Mouse (Mus musculus): ENCODE measurements around the gene Ddx6. TPM values are rescaled to one million over a fixed set of nuclear protein-coding genes. Genes with fewer than 3 reads are reported as not detected.
"Not testable (repeated sequence)": the region's sequence is repeated elsewhere in the genome, so short reads cannot be mapped to it uniquely, and the experiment has no call there.

The Ddx6 gene
- polyA plus RNA-seq, 1 experiment from 2014 or later, result 25.8 TPM

DNA sequence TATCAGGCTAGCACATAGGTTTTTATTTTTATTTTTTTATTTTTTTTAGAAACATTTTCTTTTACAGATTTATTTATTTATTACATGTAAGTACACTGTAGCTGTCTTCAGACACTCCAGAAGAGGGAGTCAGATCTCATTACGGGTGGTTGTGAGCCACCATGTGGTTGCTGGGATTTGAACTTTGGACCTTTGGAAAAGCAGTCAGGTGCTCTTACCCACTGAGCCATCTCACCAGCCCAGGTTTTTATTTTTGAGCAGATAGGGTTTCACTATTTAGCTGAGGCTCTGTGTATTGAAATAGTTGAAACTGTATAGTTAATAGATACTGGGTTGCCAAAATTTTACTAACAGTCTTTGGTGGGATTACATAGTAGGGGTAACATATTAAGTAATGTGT, 8.4 kb downstream of the Ddx6 start:
- WGBS, result 85% methylated on average over 1 of the region's 1 CpGs
- H3K36me3 ChIP-seq, result peaks cover 96% of the 10 kb centered on the region

DNA sequence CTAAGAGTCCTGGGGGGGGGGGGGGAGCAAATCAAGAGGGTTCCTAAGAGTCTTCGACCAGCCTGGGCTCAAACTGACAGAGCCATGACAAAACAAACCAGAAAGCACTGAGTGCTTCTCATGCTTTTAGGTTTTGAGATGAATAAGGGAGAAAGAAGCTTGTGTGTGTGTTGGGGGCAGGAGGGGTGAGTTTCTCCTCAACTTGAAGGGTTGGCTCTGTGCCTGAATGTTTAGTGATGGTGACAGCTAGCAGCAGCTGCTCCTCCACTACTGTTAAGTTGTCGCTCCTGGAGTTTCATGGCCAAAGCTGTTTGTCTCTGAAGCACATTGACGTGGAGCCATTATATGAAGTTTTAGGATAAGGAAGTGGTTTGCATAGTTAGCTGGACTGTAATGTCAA, 16.4 kb downstream of the Ddx6 start:
- no peak overlapping the region for H3K9ac ChIP-seq
- H3K9me3 ChIP-seq, result no peaks in the 10 kb centered on the region
- WGBS, result 86% methylated on average over 3 of the region's 3 CpGs
- H3K4me3 ChIP-seq, result no peak overlapping the region
- H3K36me3 ChIP-seq, result peaks cover 84% of the 10 kb centered on the region
- 0 out of 2 replicates have a peak, but pooled peaks cover 3% of the 10 kb centered on the region for H3K4me1 ChIP-seq
- H3K27ac ChIP-seq, result no peak overlapping the region
- no peaks in the 10 kb centered on the region for H3K27me3 ChIP-seq
- no peak for ATAC-seq (ENCODE audit: low FRiP score, low read depth)
- H3K4me2 ChIP-seq (replicated peaks), result no peak overlapping the region

More for the DNA sequence above, 8.4 kb downstream of the Ddx6 start:
- not testable (repeated sequence) for H3K9ac ChIP-seq; H3K27ac ChIP-seq; H3K4me3 ChIP-seq; H3K27me3 ChIP-seq; H3K4me2 ChIP-seq (replicated peaks); H3K9me3 ChIP-seq; ATAC-seq (ENCODE audit: low FRiP score, low read depth)
- peaks cover 14% of the 10 kb centered on the region for H3K4me1 ChIP-seq

DNA sequence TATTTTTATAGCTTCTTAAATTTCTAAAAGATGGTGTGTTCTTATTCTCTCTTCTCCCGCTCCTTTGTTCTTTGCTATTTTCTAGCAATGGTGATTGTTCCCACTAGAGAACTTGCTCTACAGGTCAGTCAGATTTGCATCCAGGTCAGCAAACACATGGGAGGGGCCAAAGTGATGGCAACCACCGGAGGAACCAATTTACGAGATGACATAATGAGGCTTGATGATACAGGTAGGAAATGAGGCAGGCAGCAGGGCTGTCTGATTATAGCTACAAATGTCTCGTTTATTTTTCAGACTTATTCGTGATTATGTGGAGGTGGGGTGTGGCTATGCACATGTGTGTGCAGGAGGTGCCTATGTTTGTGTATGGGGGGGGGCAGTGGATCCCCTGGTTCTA, 19.7 kb downstream of the Ddx6 start:
- no peaks in the 10 kb centered on the region for H3K9me3 ChIP-seq
- no peak overlapping the region for H3K4me3 ChIP-seq
- peaks cover 80% of the 10 kb centered on the region for H3K36me3 ChIP-seq
- H3K27me3 ChIP-seq, result no peaks in the 10 kb centered on the region
- 0 out of 2 replicates have a peak, but pooled peaks cover 3% of the 10 kb centered on the region for H3K4me1 ChIP-seq
- ATAC-seq (ENCODE audit: low FRiP score, low read depth), result no peak
- H3K4me2 ChIP-seq (replicated peaks), result no peak overlapping the region
- no peak overlapping the region for H3K27ac ChIP-seq
- 62% methylated on average over 5 of the region's 5 CpGs for WGBS
- no peak overlapping the region for H3K9ac ChIP-seq

DNA sequence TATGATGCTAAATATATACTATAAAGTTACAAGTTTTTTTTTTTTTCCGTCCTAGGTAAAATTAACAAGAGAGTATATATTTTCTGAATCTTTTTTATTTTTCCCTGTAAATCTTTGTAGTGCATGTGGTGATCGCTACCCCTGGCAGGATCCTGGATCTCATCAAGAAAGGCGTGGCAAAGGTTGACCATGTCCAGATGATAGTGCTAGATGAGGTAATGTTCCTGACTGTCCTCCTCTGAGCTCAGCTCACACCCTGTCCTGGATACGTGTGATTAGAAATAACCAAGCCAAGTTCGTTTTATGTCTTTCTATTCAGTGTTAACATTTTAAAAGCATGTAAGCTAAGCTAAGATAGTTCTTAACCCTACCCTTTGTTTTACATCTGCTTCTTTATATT, 21.6 kb downstream of the Ddx6 start:
- 0 out of 2 replicates have a peak, but pooled peaks cover 3% of the 10 kb centered on the region for H3K4me1 ChIP-seq
- 87% methylated on average over 5 of the region's 5 CpGs for whole genome bisulfite sequencing
- H3K4me3 ChIP-seq, result no peak overlapping the region
- H3K36me3 ChIP-seq, result peaks cover 78% of the 10 kb centered on the region
- ATAC-seq (ENCODE audit: low FRiP score, low read depth), result no peak
- no peak overlapping the region for H3K9ac ChIP-seq
- H3K27ac ChIP-seq, result no peak overlapping the region
- H3K27me3 ChIP-seq, result no peaks in the 10 kb centered on the region
- H3K9me3 ChIP-seq, result no peaks in the 10 kb centered on the region
- H3K4me2 ChIP-seq (replicated peaks), result no peak overlapping the region

DNA sequence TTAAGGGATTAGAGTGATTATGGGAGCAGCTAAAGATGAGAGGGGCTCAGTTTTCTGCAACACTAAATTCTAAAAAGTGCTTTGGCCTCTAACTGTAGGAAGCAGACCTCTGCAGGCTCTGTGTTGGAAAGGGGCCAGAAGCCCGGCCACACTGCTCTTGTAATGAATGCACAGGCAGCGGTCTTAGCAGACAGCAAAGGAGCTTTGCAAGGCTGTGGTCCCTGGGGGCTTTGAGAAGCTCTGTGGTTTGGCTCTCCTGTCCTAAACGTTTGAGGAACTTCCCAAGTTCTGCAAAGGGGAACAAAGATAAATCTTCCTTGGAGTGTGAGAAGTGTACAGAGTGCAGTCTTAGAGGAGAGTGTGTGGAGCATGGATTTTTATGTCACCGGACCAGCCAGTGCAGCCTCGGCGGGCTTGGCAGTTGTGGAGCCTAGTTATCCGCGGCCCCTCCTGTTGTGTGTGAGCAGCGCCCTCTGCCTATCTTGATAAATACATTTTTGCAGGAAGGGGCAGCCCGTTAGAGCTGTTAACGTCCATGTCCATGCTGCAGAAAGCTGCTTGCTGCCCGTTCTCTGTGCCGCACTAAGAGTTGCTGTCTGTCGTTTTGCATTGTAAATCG, 33.0 kb downstream of the Ddx6 start:
- H3K27ac ChIP-seq, result no peak overlapping the region
- no peak for ATAC-seq (ENCODE audit: low FRiP score, low read depth)
- H3K27me3 ChIP-seq, result no peaks in the 10 kb centered on the region
- peaks cover 11% of the 10 kb centered on the region; the same call in 1 of the 2 replicates for H3K4me1 ChIP-seq
- no peak overlapping the region for H3K4me3 ChIP-seq
- WGBS, result 79% methylated on average over 15 of the region's 15 CpGs
- peaks cover 73% of the 10 kb centered on the region for H3K36me3 ChIP-seq
- no peak overlapping the region for H3K4me2 ChIP-seq (replicated peaks)
- H3K9me3 ChIP-seq, result 0 out of 2 replicates have a peak, but pooled peaks cover 4% of the 10 kb centered on the region
- H3K9ac ChIP-seq, result no peak overlapping the region

DNA sequence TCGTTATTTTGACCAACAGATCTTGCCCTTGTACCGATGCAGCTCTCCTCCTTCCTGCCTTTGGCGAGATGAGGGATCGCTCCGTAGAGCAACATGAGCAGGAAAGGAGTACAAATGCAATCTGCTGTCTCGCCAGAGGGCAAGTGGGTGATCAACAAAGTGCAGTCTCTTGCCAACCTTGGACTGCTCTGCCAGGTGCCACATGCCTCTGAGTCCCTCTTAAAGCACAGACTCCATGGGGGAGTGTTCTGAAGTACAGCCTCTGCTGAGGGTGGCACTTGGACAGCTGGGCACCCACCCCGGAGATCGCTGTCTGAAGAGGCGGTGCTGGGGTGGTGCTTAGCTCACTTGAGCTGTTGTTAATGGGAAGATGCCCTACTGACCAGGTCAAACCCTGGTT, 34.0 kb downstream of the Ddx6 start:
- 89% methylated on average over 9 of the region's 9 CpGs for WGBS
- H3K27me3 ChIP-seq; H3K27ac ChIP-seq; H3K9me3 ChIP-seq; H3K9ac ChIP-seq; ATAC-seq (ENCODE audit: low FRiP score, low read depth); H3K4me3 ChIP-seq; H3K4me2 ChIP-seq (replicated peaks): not testable (repeated sequence)
- H3K36me3 ChIP-seq, result peaks cover 63% of the 10 kb centered on the region
- peaks cover 11% of the 10 kb centered on the region; the same call in 1 of the 2 replicates for H3K4me1 ChIP-seq

DNA sequence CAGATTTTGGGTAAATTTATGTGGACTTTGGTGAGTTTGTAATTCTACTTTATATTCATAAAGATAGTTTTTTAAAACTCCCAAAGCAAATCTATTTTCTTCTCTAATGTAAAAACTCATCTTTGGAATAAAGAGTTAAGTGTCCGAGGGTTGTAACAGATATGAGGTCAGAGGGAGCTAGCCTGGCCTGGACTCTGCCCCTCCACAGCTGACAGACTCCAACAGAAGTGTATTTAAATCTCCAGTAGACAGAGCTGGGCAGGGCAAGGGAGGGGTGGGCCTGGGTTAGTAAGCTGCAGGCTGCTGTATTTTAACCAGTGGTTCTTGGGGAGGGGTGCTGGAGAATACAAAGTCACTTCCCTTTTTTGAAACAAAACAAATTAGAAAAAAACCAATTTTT, 35.3 kb downstream of the Ddx6 start:
- ATAC-seq (ENCODE audit: low FRiP score, low read depth); H3K4me3 ChIP-seq; H3K9me3 ChIP-seq; H3K9ac ChIP-seq; H3K27ac ChIP-seq; H3K27me3 ChIP-seq; H3K4me2 ChIP-seq (replicated peaks): not testable (repeated sequence)
- peaks cover 11% of the 10 kb centered on the region; the same call in 1 of the 2 replicates for H3K4me1 ChIP-seq
- peaks cover 50% of the 10 kb centered on the region for H3K36me3 ChIP-seq
- WGBS, result 93% methylated on average over 1 of the region's 1 CpGs

DNA sequence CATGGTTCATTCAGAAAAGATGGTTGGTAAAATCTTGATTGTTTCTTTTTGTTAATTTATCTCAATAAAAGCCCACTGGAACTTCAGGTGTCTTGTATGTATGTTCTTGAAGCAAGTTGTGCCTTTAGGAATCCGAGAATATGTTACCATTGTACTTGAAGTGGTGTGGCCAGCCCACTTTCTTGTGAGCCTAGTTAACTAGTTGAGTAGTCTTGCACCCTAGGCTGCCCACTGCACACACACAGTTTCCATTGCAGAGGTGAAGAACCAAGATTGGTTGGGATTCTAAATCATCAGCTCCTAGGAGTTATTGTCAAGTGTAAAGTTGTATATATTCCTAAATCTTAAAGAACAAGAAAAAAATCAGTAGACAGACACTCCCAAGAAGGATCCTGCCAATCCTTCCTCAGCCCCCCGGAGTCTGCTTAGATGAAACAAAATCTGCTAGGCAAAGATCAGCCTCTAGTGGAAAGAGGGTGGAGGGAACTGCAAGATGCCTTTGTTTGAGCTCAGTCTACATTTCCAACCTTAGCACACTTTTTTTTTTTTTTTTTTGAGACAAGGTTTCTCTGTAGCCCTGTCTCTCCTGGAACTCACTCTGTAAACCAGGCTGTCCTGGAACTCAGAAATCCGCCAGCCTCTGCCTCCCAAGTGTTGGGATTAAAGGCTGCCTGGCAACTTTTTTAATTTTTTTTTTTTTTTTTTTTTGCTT, 36.1 kb downstream of the Ddx6 start:
- 0 out of 2 replicates have a peak, but pooled peaks cover 4% of the 10 kb centered on the region for H3K9me3 ChIP-seq
- peaks cover 11% of the 10 kb centered on the region; the same call in 1 of the 2 replicates for H3K4me1 ChIP-seq
- no peak for ATAC-seq (ENCODE audit: low FRiP score, low read depth)
- H3K4me3 ChIP-seq, result no peak overlapping the region
- no peak overlapping the region for H3K9ac ChIP-seq
- H3K4me2 ChIP-seq (replicated peaks), result no peak overlapping the region
- 94% methylated on average over 3 of the region's 3 CpGs for WGBS
- H3K27ac ChIP-seq, result no peak overlapping the region
- H3K27me3 ChIP-seq, result no peaks in the 10 kb centered on the region
- H3K36me3 ChIP-seq, result peaks cover 43% of the 10 kb centered on the region

DNA sequence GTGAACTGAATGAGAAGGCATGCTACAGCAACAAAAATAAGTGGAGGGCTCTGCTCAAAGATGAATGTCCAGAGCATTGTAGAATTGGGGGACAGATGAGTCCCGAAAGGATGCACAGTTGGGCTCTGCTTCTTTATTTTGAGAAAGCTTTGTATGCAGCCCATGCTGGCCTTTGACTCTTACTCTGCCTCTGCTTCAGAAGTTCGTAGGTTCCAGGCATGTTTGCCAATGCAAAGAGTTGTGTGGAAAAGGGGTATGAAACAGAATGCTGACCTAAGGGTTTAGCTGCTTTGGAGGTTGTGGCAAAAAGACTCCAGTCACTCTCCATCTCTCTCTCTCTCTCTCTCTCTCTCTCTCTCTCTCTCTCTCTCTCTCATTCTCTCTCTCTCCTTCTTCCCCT, 36.9 kb downstream of the Ddx6 start:
- Histone ChIP-seq H3K27ac (no peak overlapping the region), H3K9ac (no peak overlapping the region), H3K4me3 (no peak overlapping the region), H3K36me3 (peaks cover 35% of the 10 kb centered on the region), H3K9me3 (0 out of 2 replicates have a peak, but pooled peaks cover 4% of the 10 kb centered on the region), H3K4me2 (replicated peaks) (no peak overlapping the region), H3K4me1 (peaks cover 11% of the 10 kb centered on the region; the same call in 1 of the 2 replicates), H3K27me3 (no peaks in the 10 kb centered on the region)
- ATAC-seq (ENCODE audit: low FRiP score, low read depth), result no peak
- WGBS, result 97% methylated on average over 2 of the region's 2 CpGs

DNA sequence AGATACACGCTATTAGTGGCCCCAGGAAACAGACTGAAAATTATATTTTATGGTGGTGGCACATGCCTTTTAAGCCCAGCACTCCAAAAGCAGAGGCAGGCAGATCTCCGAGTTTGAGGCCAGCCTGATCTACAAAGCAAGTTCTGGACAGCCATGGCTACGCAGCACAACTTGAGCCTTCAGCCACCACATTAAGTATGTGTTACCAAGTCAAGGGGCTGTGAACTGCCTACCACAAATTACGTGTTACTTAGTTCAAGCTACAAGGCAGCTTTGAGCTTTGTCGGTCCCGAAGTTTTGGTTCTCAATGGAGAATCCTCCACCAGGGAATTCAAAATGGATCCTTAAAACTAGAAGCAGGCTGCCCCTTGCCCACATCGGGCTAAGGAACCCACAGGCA, 38.4 kb downstream of the Ddx6 start:
- Histone ChIP-seq H3K27ac (no peak overlapping the region), H3K4me3 (no peak overlapping the region), H3K9ac (no peak overlapping the region), H3K9me3 (0 out of 2 replicates have a peak, but pooled peaks cover 4% of the 10 kb centered on the region), H3K36me3 (peaks cover 21% of the 10 kb centered on the region), H3K4me2 (replicated peaks) (no peak overlapping the region), H3K27me3 (no peaks in the 10 kb centered on the region), H3K4me1 (peaks cover 6% of the 10 kb centered on the region; the same call in 1 of the 2 replicates)
- no peak for ATAC-seq (ENCODE audit: low FRiP score, low read depth)
- WGBS, result 92% methylated on average over 7 of the region's 7 CpGs

DNA sequence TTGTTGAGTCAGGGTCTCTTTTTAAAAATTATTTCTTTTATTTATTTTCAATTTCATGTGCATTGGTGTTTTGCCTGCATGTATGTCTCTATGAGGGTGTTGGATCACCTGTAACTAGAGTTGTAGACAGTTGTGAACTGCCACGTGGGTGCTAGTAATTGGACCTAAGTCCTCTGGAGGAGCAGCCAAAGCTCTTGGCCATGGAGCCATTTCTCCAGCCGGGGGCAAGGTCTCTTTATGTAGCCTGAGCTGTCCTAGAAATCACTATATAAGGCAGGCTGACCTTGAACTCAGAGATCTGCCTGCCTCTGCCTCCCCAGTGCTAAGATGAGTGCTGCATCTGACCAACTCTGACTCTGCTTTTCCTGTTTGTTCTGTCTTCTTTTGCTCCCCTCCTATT, 39.5 kb downstream of the Ddx6 start:
- no peaks in the 10 kb centered on the region for H3K4me1 ChIP-seq
- no peaks in the 10 kb centered on the region for H3K27me3 ChIP-seq
- WGBS, result 85% methylated on average over 2 of the region's 2 CpGs
- H3K4me2 ChIP-seq (replicated peaks), result no peak overlapping the region
- no peak overlapping the region for H3K27ac ChIP-seq
- no peak overlapping the region for H3K9ac ChIP-seq
- peaks cover 13% of the 10 kb centered on the region for H3K36me3 ChIP-seq
- ATAC-seq (ENCODE audit: low FRiP score, low read depth), result no peak
- 0 out of 2 replicates have a peak, but pooled peaks cover 4% of the 10 kb centered on the region for H3K9me3 ChIP-seq
- no peak overlapping the region for H3K4me3 ChIP-seq

DNA sequence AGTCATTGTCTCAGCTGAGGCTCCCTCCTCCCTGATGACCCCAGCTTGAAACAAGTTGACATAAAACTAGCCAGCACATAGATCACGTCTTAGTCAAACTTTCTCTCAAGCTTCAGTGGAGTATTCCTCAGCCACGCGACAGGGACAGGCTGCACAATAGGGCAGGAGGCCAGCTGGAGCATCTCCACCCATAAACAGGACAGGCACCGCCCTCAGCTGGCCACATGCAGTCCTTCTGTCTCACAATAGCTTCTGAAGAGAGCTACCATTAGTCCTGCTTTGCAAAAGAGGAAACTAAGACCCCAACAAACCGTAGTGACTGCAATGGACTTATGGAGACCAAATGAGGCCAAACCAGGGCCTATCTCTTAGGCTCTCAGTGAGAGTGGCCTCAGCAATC, 40.8 kb downstream of the Ddx6 start:
- 84% methylated on average over 5 of the region's 5 CpGs for WGBS
- H3K27me3 ChIP-seq, result no peaks in the 10 kb centered on the region

More for the DNA sequence above, 40.8 kb downstream of the Ddx6 start:
- H3K4me2 ChIP-seq (replicated peaks), result no peak overlapping the region
- H3K9ac ChIP-seq, result no peak overlapping the region
- H3K4me1 ChIP-seq, result no peaks in the 10 kb centered on the region
- H3K27ac ChIP-seq, result no peak overlapping the region
- H3K9me3 ChIP-seq, result 0 out of 2 replicates have a peak, but pooled peaks cover 4% of the 10 kb centered on the region
- ATAC-seq (ENCODE audit: low FRiP score, low read depth), result no peak
- H3K36me3 ChIP-seq, result peaks cover 5% of the 10 kb centered on the region
- H3K4me3 ChIP-seq, result no peak overlapping the region

Data from limb, embryonic 13.5 days (tissue).